Mouse (Mus musculus) myocyte (in vitro differentiated cells): ENCODE data around the gene Ncln. TPM values are rescaled to one million over a fixed set of nuclear protein-coding genes. Genes with fewer than 3 reads are reported as not detected.

Experiments used
- H3K27me3 ChIP-seq: one replicate; pipeline ENCODE4 v1.6.1; 2011; ENCODE audit not compliant: control insufficient read depth, insufficient read depth, insufficient read length
- H3K36me3 ChIP-seq: one replicate; pipeline ENCODE4 v1.6.1; 2011; ENCODE audit not compliant: control insufficient read depth, insufficient read depth
- H3K4me2 ChIP-seq: one replicate; pipeline ENCODE4 v1.6.1; 2011; ENCODE audit warnings: low read depth, control low read depth
- H3K4me3 ChIP-seq: one replicate; pipeline ENCODE4 v1.5.1; 2011; ENCODE audit warnings: mild to moderate bottlenecking, control low read depth, moderate library complexity
- H3K79me2 ChIP-seq: one replicate; pipeline ENCODE4 v1.6.1; 2011; ENCODE audit not compliant: control insufficient read depth, insufficient read depth
- H3ac ChIP-seq: one replicate; pipeline ENCODE4 v1.6.1; 2011; ENCODE audit not compliant: control insufficient read depth, insufficient read length
- CEBPB ChIP-seq: IDR thresholded peaks from 2 replicates; pipeline ENCODE4 v1.6.1; 2011; ENCODE audit warnings: mild to moderate bottlenecking, moderate library complexity; ENCODE audit not compliant: poor library complexity, insufficient read depth, severe bottlenecking
- E2F4 ChIP-seq: IDR thresholded peaks from one replicate; pipeline ENCODE4 v1.6.1; 2011; ENCODE audit warnings: mild to moderate bottlenecking, control low read depth, moderate library complexity; ENCODE audit not compliant: insufficient read depth
- MAX ChIP-seq: IDR thresholded peaks from one replicate; pipeline ENCODE4 v1.6.1; 2011; ENCODE audit warnings: low read depth, mild to moderate bottlenecking, control low read depth
- MYOD1 ChIP-seq, 3 experiments: IDR thresholded peaks; one replicate each; pipeline ENCODE4 v1.6.1; 2011; ENCODE audit warnings: control low read depth in 2 of 3, low read depth in 2 of 3, mild to moderate bottlenecking in 2 of 3, moderate library complexity in 1 of 3; ENCODE audit not compliant: insufficient read length in 2 of 3, control insufficient read depth in 1 of 3
- MYOG ChIP-seq, 3 experiments: IDR thresholded peaks; one replicate each; pipeline ENCODE4 v1.6.1; 2011; ENCODE audit warnings: control low read depth in 2 of 3, low read depth in 2 of 3, mild to moderate bottlenecking in 2 of 3; ENCODE audit not compliant: insufficient read length in 2 of 3, control insufficient read depth in 1 of 3, insufficient read depth in 1 of 3
- POLR2A ChIP-seq: IDR thresholded peaks from one replicate; pipeline ENCODE4 v1.6.1; 2011; ENCODE audit warnings: low read depth, mild to moderate bottlenecking, control low read depth, moderate library complexity; ENCODE audit not compliant: insufficient read length
- POLR2AphosphoS2 ChIP-seq: IDR thresholded peaks from one replicate; pipeline ENCODE4 v1.6.1; 2011; ENCODE audit warnings: low read depth, control low read depth; ENCODE audit not compliant: insufficient read length
- REST ChIP-seq: IDR thresholded peaks from one replicate; pipeline ENCODE4 v1.6.1; 2011; ENCODE audit warnings: mild to moderate bottlenecking, control low read depth, moderate library complexity; ENCODE audit not compliant: insufficient read depth, insufficient read length
- SRF ChIP-seq: IDR thresholded peaks from one replicate; pipeline ENCODE4 v1.6.1; 2011; ENCODE audit warnings: low read depth; ENCODE audit not compliant: control insufficient read depth, insufficient read length
- TCF12 ChIP-seq: IDR thresholded peaks from one replicate; pipeline ENCODE4 v1.6.1; 2011; ENCODE audit warnings: mild to moderate bottlenecking, control low read depth; ENCODE audit not compliant: poor library complexity, insufficient read depth, severe bottlenecking
- TCF3 ChIP-seq: IDR thresholded peaks from one replicate; pipeline ENCODE4 v1.6.1; 2011; ENCODE audit warnings: low read depth, control low read depth; ENCODE audit not compliant: insufficient read length
- USF1 ChIP-seq: IDR thresholded peaks from one replicate; pipeline ENCODE4 v1.6.1; 2011; ENCODE audit warnings: low read depth, mild to moderate bottlenecking, control low read depth, moderate library complexity
- polyA plus RNA-seq: library from polyadenylated mRNA; unstranded; fragments of >200 nt; fragmentation: generic; extraction: Trizol; gene quantifications from one replicate; pipeline ENCODE4 v1.2.1, GENCODE M21; 2012; ENCODE audit warnings: missing spikeins

Gene Ncln
- polyA plus RNA-seq, 1 experiment = 153 TPM

DNA sequence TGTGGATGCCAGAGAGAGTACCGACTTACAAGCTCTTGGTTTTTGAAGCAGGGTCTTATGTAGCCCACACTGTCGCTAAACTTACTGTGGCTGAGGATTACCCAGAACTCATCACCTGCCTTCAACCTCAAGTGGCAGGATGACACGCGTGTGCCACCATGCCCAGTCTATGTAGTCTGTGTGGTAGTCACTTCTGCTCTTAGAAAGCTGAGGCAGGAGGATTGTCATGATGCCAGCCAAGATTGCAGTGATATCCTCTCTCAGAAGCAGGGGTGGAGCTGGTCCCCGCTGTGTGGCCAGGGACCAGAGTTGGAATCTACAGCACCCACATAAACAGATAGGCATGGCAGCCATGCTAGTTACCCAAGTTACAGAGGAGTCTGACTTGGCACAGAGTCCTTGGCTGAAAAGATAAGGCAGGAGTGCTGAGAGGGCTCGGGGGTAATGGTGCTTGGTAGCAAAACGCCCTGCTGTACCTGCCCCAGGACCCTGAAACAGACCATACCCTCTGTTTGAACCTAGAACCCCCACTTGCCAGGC lies 10.6 kb downstream of the Ncln start:
- H3ac ChIP-seq = no peak overlapping the region
- TF ChIP-seq SRF (no peak), POLR2AphosphoS2 (no peak), POLR2A (no peak), E2F4 (no peak), MYOG (IDR thresholded peaks at IDR 0.05; ENCODE audit: control insufficient read depth in 1 of 3, insufficient read depth in 1 of 3, insufficient read length in 2 of 3, low read depth in 2 of 3) (no peak), USF1 (no peak), TCF12 (no peak), MYOD1 (IDR thresholded peaks at IDR 0.05; ENCODE audit: control insufficient read depth in 1 of 3, insufficient read length in 2 of 3, low read depth in 2 of 3) (no peak), TCF3 (no peak), MAX (no peak)
- H3K36me3 ChIP-seq = no peaks in the 10 kb centered on the region
- H3K27me3 ChIP-seq = peaks cover 14% of the 10 kb centered on the region
- no peaks in the 10 kb centered on the region for H3K79me2 ChIP-seq
- H3K4me2 ChIP-seq = no peak overlapping the region
- no peak overlapping the region for H3K4me3 ChIP-seq

DNA sequence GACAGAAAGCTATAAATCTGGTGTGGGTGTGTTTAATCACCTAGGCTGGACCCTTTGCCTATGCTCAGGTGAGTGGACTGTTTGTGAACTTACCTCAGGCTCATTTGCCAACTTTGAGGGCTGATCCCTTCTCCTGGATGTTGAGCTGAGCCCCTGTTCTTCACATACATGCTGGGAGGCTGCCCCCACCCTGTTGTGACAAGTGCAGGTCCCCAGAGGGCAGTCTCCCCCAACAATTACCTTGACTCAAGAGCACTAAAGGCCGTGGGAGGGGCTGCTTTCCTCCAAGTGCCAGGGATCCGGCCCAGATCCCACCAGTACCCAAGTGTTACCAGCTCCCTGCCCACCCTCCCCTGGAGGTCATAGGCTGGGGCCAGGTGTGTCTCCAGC lies 11.1 kb downstream of the Ncln start:
- no peak overlapping the region for H3K4me3 ChIP-seq
- H3ac ChIP-seq = no peak overlapping the region
- H3K36me3 ChIP-seq = no peaks in the 10 kb centered on the region
- H3K4me2 ChIP-seq = no peak overlapping the region
- no peak for TF ChIP-seq POLR2A
- TF ChIP-seq CEBPB = no peak
- no peak for TF ChIP-seq MYOD1 (IDR thresholded peaks at IDR 0.05; ENCODE audit: control insufficient read depth in 1 of 3, insufficient read length in 2 of 3, low read depth in 2 of 3)
- TF ChIP-seq POLR2AphosphoS2 = no peak
- TF ChIP-seq TCF3 = no peak
- no peak for TF ChIP-seq MYOG (IDR thresholded peaks at IDR 0.05; ENCODE audit: control insufficient read depth in 1 of 3, insufficient read depth in 1 of 3, insufficient read length in 2 of 3, low read depth in 2 of 3)
- no peak for TF ChIP-seq E2F4
- TF ChIP-seq TCF12 = no peak
- TF ChIP-seq MAX = no peak
- peaks cover 14% of the 10 kb centered on the region for H3K27me3 ChIP-seq
- no peaks in the 10 kb centered on the region for H3K79me2 ChIP-seq

GRCm38 (mm10) chr10:81484441-81485059 lies 11.6 kb downstream of the Ncln start:
- Histone ChIP-seq H3K27me3 (peaks cover 14% of the 10 kb centered on the region), H3K36me3 (no peaks in the 10 kb centered on the region)
- TF ChIP-seq TCF12 (no peak), MYOD1 (IDR thresholded peaks at IDR 0.05; ENCODE audit: control insufficient read depth in 1 of 3, insufficient read length in 2 of 3, low read depth in 2 of 3) (peak in 2 of 3 experiments; percentile 41 to 47), POLR2AphosphoS2 (peak; percentile 14), MYOG (IDR thresholded peaks at IDR 0.05; ENCODE audit: control insufficient read depth in 1 of 3, insufficient read depth in 1 of 3, insufficient read length in 2 of 3, low read depth in 2 of 3) (peak in 1 of 3 experiments; percentile 41)

DNA sequence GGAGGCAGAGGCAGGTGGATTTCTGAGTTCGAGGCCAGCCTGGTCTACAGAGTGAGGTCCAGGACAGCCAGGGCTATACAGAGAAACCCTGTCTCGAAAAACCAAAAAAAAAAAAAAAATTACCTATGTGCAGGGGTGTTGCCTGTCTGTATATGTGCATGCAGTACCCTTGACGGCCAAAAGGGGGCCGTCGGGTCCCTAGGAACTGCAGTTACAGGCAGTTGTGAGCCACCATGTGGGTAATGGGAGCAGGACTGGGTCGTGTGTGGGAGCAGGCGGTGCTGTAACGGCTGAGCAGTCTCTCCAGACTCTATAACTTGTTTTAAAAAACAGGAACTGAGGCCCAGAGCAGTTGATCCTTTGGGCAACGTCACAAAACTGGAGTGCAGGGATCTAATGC lies 12.2 kb downstream of the Ncln start:
- Histone ChIP-seq H3K79me2 (no peaks in the 10 kb centered on the region), H3K27me3 (peaks cover 14% of the 10 kb centered on the region), H3K4me2 (no peak overlapping the region), H3K4me3 (no peak overlapping the region), H3K36me3 (no peaks in the 10 kb centered on the region), H3ac (no peak overlapping the region)
- TF ChIP-seq E2F4 = no peak
- no peak for TF ChIP-seq MYOG (IDR thresholded peaks at IDR 0.05; ENCODE audit: control insufficient read depth in 1 of 3, insufficient read depth in 1 of 3, insufficient read length in 2 of 3, low read depth in 2 of 3)
- TF ChIP-seq MYOD1 (IDR thresholded peaks at IDR 0.05; ENCODE audit: control insufficient read depth in 1 of 3, insufficient read length in 2 of 3, low read depth in 2 of 3) = no peak
- TF ChIP-seq REST = no peak
- TF ChIP-seq MAX = no peak
- no peak for TF ChIP-seq TCF3
- TF ChIP-seq TCF12 = no peak
- TF ChIP-seq CEBPB = no peak
- TF ChIP-seq SRF = no peak
- TF ChIP-seq USF1 = no peak
- TF ChIP-seq POLR2A = no peak
- TF ChIP-seq POLR2AphosphoS2 = no peak

More at GRCm38 (mm10) chr10:81484441-81485059, 11.6 kb downstream of the Ncln start:
- no peak overlapping the region for H3K4me3 ChIP-seq
- no peaks in the 10 kb centered on the region for H3K79me2 ChIP-seq
- no peak overlapping the region for H3K4me2 ChIP-seq
- no peak overlapping the region for H3ac ChIP-seq

DNA sequence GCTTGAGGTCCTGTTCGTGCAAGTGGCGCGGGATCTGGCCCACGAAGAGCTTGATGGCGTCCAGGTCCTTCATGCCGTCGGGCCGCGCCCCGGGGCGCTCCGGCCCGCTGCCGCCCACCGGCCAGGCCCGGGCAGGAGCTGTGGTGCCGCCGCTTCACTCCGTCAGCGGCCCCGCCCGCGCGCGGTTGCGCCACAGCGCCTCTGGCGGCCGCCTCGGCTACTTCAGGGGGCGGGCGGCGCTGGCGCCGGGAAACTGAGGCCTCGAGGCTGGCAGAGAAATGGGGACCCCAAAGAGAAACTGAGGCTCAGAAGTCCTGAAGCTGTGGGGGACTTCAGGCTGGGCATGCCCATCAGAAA lies 13.7 kb downstream of the Ncln start, which contains the start of gene Celf5:
Celf5 (minus strand) TSS at position 177 of the 357 bp plus-strand sequence.
- no peaks in the 10 kb centered on the region for H3K36me3 ChIP-seq
- H3K79me2 ChIP-seq = no peaks in the 10 kb centered on the region
- TF ChIP-seq REST = no peak
- TF ChIP-seq TCF12 = no peak
- TF ChIP-seq MYOD1 (IDR thresholded peaks at IDR 0.05; ENCODE audit: control insufficient read depth in 1 of 3, insufficient read length in 2 of 3, low read depth in 2 of 3) = no peak
- TF ChIP-seq CEBPB = no peak
- TF ChIP-seq USF1 = no peak
- TF ChIP-seq MYOG (IDR thresholded peaks at IDR 0.05; ENCODE audit: control insufficient read depth in 1 of 3, insufficient read depth in 1 of 3, insufficient read length in 2 of 3, low read depth in 2 of 3) = peak in 1 of 3 experiments; percentile 14
- H3K4me2 ChIP-seq = peak within 1 kb of the TSS; percentile 66
- no peak within 1 kb of the TSS for H3K4me3 ChIP-seq
- no peak within 1 kb of the TSS for H3ac ChIP-seq
- H3K27me3 ChIP-seq = peaks cover 14% of the 10 kb centered on the region
